Mouse (Mus musculus) mature B cell (primary cell): Measurements from ENCODE around the gene Psmd1.

Experiments
- in situ Hi-C: fragments of 300-500 bp; cut with MboI; formaldehyde crosslinking; loops from 2 replicates; pipeline ENCODE4 v1.14.3; 2019

Psmd1 gene

GRCm38 (mm10) chr1:86156075-86156474 lies 91.9 kb downstream of the Psmd1 start:
- in situ Hi-C loops = no loop called here

GRCm38 (mm10) chr1:86156595-86156994 lies 92.4 kb downstream of the Psmd1 start:
- in situ Hi-C loops = no loop called here

- in situ Hi-C loops = no loop called here
Measured at GRCm38 (mm10) chr1:86160059-86160458, 95.9 kb downstream of the Psmd1 start.

GRCm38 (mm10) chr1:86160479-86160878 lies 96.3 kb downstream of the Psmd1 start:
- in situ Hi-C loops = no loop called here

- in situ Hi-C loops = no loop called here
Measured at GRCm38 (mm10) chr1:86161061-86161460, 96.9 kb downstream of the Psmd1 start.

GRCm38 (mm10) chr1:86174602-86175001 lies 110.4 kb downstream of the Psmd1 start:
- in situ Hi-C loops = no loop called here

GRCm38 (mm10) chr1:86176066-86176465 lies 111.9 kb downstream of the Psmd1 start:
- in situ Hi-C loops = no loop called here

GRCm38 (mm10) chr1:86178462-86179253 lies 114.5 kb downstream of the Psmd1 start:
- in situ Hi-C loops = no loop called here

GRCm38 (mm10) chr1:86182004-86182709 lies 118.0 kb downstream of the Psmd1 start:
- in situ Hi-C loops = loop anchor here (10.0 kb wide), 1 partner anchor 153 kb away; no protein-coding TSS in a partner anchor

- in situ Hi-C loops = loop anchor here (10.0 kb wide), 1 partner anchor 151 kb away; no protein-coding TSS in a partner anchor
Measured at GRCm38 (mm10) chr1:86183577-86184263, 119.5 kb downstream of the Psmd1 start.

- in situ Hi-C loops = loop anchor here (10.0 kb wide), 1 partner anchor 148 kb away; no protein-coding TSS in a partner anchor
Measured at GRCm38 (mm10) chr1:86186762-86187161, 122.6 kb downstream of the Psmd1 start.

- in situ Hi-C loops = loop anchor here (10.0 kb wide), 1 partner anchor 147 kb away; no protein-coding TSS in a partner anchor
Measured at GRCm38 (mm10) chr1:86187856-86188255, 123.7 kb downstream of the Psmd1 start.

GRCm38 (mm10) chr1:86188271-86188670 lies 124.1 kb downstream of the Psmd1 start:
- in situ Hi-C loops = loop anchor here (10.0 kb wide), 1 partner anchor 147 kb away; no protein-coding TSS in a partner anchor
